Mouse (Mus musculus) right cerebral cortex, postnatal 36 days (tissue): ENCODE measurements at regions not wholly inside any gene's neighbourhood (a gene's known extent, or its start where the extent isn't known, plus 50 kb on each side); places are given as distances from the start of the nearest gene placed in this dataset.

Experiments used
- DNase-seq, 2 experiments: peaks; one replicate each; pipeline ENCODE4 v3.0.0; 2022; ENCODE audit warnings: low spot score in 2 of 2, mixed read lengths in 1 of 2

- DNase-seq, result no peak
These were observed 243.8 kb upstream of the Tprg start for GRCm38 (mm10) chr16:25042669-25043440.

GRCm38 (mm10) chr16:25044637-25045036 lies 242.0 kb upstream of the Tprg start:
- no peak for DNase-seq

GRCm38 (mm10) chr16:25047726-25048125 lies 238.9 kb upstream of the Tprg start:
- DNase-seq, result no peak

GRCm38 (mm10) chr16:25049928-25050510 lies 236.6 kb upstream of the Tprg start:
- no peak for DNase-seq

- DNase-seq, result no peak
These were observed 235.6 kb upstream of the Tprg start for GRCm38 (mm10) chr16:25051044-25051443.

- no peak for DNase-seq
These were observed 234.2 kb upstream of the Tprg start for GRCm38 (mm10) chr16:25052428-25052827.

- no peak for DNase-seq
These were observed 233.7 kb upstream of the Tprg start for GRCm38 (mm10) chr16:25052917-25053343.

GRCm38 (mm10) chr16:25054304-25054703 lies 232.3 kb upstream of the Tprg start:
- no peak for DNase-seq

GRCm38 (mm10) chr16:25055376-25055775 lies 231.2 kb upstream of the Tprg start:
- no peak for DNase-seq

- DNase-seq, result no peak
These were observed 228.4 kb upstream of the Tprg start for GRCm38 (mm10) chr16:25058051-25058747.

GRCm38 (mm10) chr16:25058812-25059501 lies 227.7 kb upstream of the Tprg start:
- peak; percentile 89 to 91 for DNase-seq

- DNase-seq, result no peak
These were observed 227.1 kb upstream of the Tprg start for GRCm38 (mm10) chr16:25059504-25059992.

- no peak for DNase-seq
These were observed 226.4 kb upstream of the Tprg start for GRCm38 (mm10) chr16:25060266-25060665.

GRCm38 (mm10) chr16:25061631-25062030 lies 225.0 kb upstream of the Tprg start:
- DNase-seq, result no peak

- DNase-seq, result no peak
These were observed 222.6 kb upstream of the Tprg start for GRCm38 (mm10) chr16:25063981-25064380.

- peak; percentile 63 to 64 for DNase-seq
These were observed 222.1 kb upstream of the Tprg start for GRCm38 (mm10) chr16:25064538-25064937.

GRCm38 (mm10) chr16:25066822-25067221 lies 219.8 kb upstream of the Tprg start:
- no peak for DNase-seq

GRCm38 (mm10) chr16:25067276-25068249 lies 219.1 kb upstream of the Tprg start:
- no peak for DNase-seq

GRCm38 (mm10) chr16:25080811-25081210 lies 205.8 kb upstream of the Tprg start:
- DNase-seq, result no peak

- no peak for DNase-seq
These were observed 202.9 kb upstream of the Tprg start for GRCm38 (mm10) chr16:25083729-25084128.
